Mouse (Mus musculus) embryonic facial prominence, embryonic 15.5 days (tissue): ENCODE data around the gene Msantd3. TPM values are rescaled to one million over a fixed set of nuclear protein-coding genes. Genes with fewer than 3 reads are reported as not detected.

Experiments used
- ATAC-seq: fragments of 200-750 bp; cut with Nextera tagmentation; 2 replicates; pipeline ENCODE4 v1.8.0; 2017; ENCODE audit warnings: low read depth, moderate TSS enrichment; ENCODE audit not compliant: insufficient number of reproducible peaks, low FRiP score, low TSS enrichment
- H3K27ac ChIP-seq: fragments of 300-500 bp; sonication (generic); replicated peaks from 2 replicates; pipeline ENCODE4 v1.5.1; 2015; ENCODE audit warnings: mild to moderate bottlenecking, inconsistent platforms
- H3K27me3 ChIP-seq: fragments of 300-500 bp; sonication (generic); 2 replicates; pipeline ENCODE4 v1.6.1; 2015; ENCODE audit warnings: inconsistent platforms
- H3K36me3 ChIP-seq: fragments of 300-500 bp; sonication (generic); 2 replicates; pipeline ENCODE4 v1.6.1; 2015; ENCODE audit warnings: mild to moderate bottlenecking, inconsistent platforms
- H3K4me1 ChIP-seq: fragments of 300-500 bp; sonication (generic); 2 replicates; pipeline ENCODE4 v1.6.1; 2015; ENCODE audit warnings: inconsistent platforms
- H3K4me2 ChIP-seq: fragments of 300-500 bp; sonication (generic); replicated peaks from 2 replicates; pipeline ENCODE4 v1.6.1; 2015; ENCODE audit warnings: mild to moderate bottlenecking, inconsistent platforms
- H3K4me3 ChIP-seq: fragments of 300-500 bp; sonication (generic); replicated peaks from 2 replicates; pipeline ENCODE4 v1.5.1; 2015; ENCODE audit warnings: mild to moderate bottlenecking, inconsistent platforms
- H3K9ac ChIP-seq: fragments of 300-500 bp; sonication (generic); 2 replicates; pipeline ENCODE4 v1.6.1; 2015; ENCODE audit warnings: inconsistent platforms
- H3K9me3 ChIP-seq: fragments of 300-500 bp; sonication (generic); replicated peaks from 2 replicates; pipeline ENCODE4 v1.6.1; 2016; ENCODE audit warnings: inconsistent platforms
- WGBS: fragments of 180-500 bp; shearing (Covaris S2); methylation state at CpG from one replicate; pipeline ENCODE4 v1.1.7; 2015; 5-methylcytosine and 5-hydroxymethylcytosine counted together
- polyA plus RNA-seq: library from polyadenylated mRNA; unstranded; fragments of >200 nt; fragmentation: Nextera tagmentation; extraction: Ambion mirVana; gene quantifications from 2 replicates; pipeline ENCODE4 v1.2.1, GENCODE M21; 2015

Gene Msantd3
- polyA plus RNA-seq, 1 experiment from 2014 or later, result 26.1 TPM

DNA sequence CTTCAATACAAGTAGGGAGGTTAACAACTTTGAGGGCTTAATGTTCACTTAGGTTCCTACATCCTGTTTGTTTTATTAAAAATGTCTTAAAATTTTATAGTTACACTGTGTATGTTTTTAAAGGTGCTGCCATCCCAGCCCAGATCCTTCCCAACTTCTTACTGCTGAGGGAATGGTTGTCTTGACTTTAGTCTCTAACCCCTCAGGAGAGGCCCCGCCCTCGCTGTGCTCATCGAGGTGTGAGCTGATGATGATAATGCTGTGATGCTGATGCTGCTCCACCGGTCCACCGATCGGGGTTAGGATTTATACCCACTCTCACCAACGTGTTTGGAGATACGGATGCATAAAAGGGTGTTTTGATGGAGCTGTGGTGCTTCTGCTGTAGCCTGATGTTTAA lies 22.1 kb downstream of the Msantd3 start:
- H3K4me2 ChIP-seq, result no peak overlapping the region
- peaks cover 42% of the 10 kb centered on the region for H3K36me3 ChIP-seq
- H3K4me1 ChIP-seq, result no peaks in the 10 kb centered on the region
- H3K27me3 ChIP-seq, result no peaks in the 10 kb centered on the region
- ATAC-seq, result no peak
- no peak overlapping the region for H3K27ac ChIP-seq
- H3K9ac ChIP-seq, result no peak overlapping the region
- no peaks in the 10 kb centered on the region for H3K9me3 ChIP-seq
- 94% methylated on average over 8 of the region's 8 CpGs for WGBS
- H3K4me3 ChIP-seq, result no peak overlapping the region

GRCm38 (mm10) chr4:48564962-48565361 lies 25.2 kb downstream of the Msantd3 start:
- Histone ChIP-seq H3K4me1 (no peaks in the 10 kb centered on the region), H3K27me3 (no peaks in the 10 kb centered on the region)

DNA sequence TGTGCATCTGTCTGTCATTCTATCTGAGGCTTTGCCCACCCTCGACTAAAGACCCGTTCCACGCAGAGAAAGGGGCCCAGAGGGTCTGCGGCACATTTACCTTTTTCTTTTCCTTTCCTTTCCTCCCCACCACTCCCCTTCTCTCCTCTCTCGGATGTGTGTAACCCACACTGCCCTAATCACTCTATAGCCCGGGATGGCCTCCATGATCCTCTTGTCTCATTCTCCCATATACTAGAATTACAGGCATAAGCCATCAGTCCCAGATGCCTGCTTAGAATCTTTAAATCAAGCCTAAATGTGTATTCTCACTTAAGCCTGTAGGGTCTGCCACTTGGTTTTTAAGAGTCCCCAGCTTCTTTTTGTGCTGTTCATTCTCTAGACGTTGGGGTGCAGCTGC lies 36.6 kb downstream of the Msantd3 start:
- ATAC-seq, result no peak
- Histone ChIP-seq H3K4me1 (no peaks in the 10 kb centered on the region), H3K4me2 (no peak overlapping the region), H3K4me3 (no peak overlapping the region), H3K36me3 (no peaks in the 10 kb centered on the region), H3K27ac (no peak overlapping the region), H3K27me3 (no peaks in the 10 kb centered on the region), H3K9me3 (no peaks in the 10 kb centered on the region), H3K9ac (no peak overlapping the region)
- WGBS, result 70% methylated on average over 7 of the region's 7 CpGs

More at GRCm38 (mm10) chr4:48564962-48565361, 25.2 kb downstream of the Msantd3 start:
- no peak overlapping the region for H3K4me3 ChIP-seq
- no peaks in the 10 kb centered on the region for H3K9me3 ChIP-seq
- no peak overlapping the region for H3K4me2 ChIP-seq
- H3K27ac ChIP-seq, result no peak overlapping the region
- H3K9ac ChIP-seq, result no peak overlapping the region
- ATAC-seq, result no peak
- peaks cover 33% of the 10 kb centered on the region for H3K36me3 ChIP-seq

DNA sequence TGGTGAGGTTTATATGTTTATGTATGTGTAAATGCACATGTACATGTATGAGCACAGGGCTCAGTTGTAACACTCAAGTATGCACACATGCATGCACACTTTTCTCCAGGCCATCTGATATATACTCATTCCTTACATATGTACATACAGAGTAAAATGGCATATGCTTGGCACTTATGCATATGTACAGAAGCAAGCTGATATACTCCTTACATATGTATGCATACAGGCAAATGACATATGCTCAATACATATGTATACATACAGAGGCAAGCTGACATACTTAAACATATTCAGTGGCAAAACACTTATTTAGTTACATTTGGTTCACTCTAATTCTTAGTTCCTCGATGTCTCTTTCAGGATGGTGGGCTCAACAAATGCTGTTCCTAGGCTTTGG lies 38.1 kb downstream of the Msantd3 start:
- Histone ChIP-seq H3K36me3 (no peaks in the 10 kb centered on the region), H3K4me1 (no peaks in the 10 kb centered on the region), H3K9me3 (no peaks in the 10 kb centered on the region), H3K4me2 (no peak overlapping the region), H3K27ac (no peak overlapping the region), H3K4me3 (no peak overlapping the region), H3K27me3 (no peaks in the 10 kb centered on the region), H3K9ac (no peak overlapping the region)
- ATAC-seq, result no peak
- 95% methylated on average over 1 of the region's 1 CpGs for WGBS

- 49% methylated on average over 4 of the region's 4 CpGs for WGBS
- no peak for ATAC-seq
- H3K4me1 ChIP-seq, result no peaks in the 10 kb centered on the region
Observed at GRCm38 (mm10) chr4:48578399-48578798, 38.7 kb downstream of the Msantd3 start.

GRCm38 (mm10) chr4:48579475-48580110 lies 39.9 kb downstream of the Msantd3 start:
- ATAC-seq, result no peak
- WGBS, result 58% methylated on average over 6 of the region's 6 CpGs

More at GRCm38 (mm10) chr4:48578399-48578798, 38.7 kb downstream of the Msantd3 start:
- H3K36me3 ChIP-seq, result no peaks in the 10 kb centered on the region
- H3K9me3 ChIP-seq, result no peaks in the 10 kb centered on the region
- no peaks in the 10 kb centered on the region for H3K27me3 ChIP-seq
- no peak overlapping the region for H3K9ac ChIP-seq
- no peak overlapping the region for H3K4me3 ChIP-seq
- no peak overlapping the region for H3K4me2 ChIP-seq
- no peak overlapping the region for H3K27ac ChIP-seq

GRCm38 (mm10) chr4:48581201-48581600 lies 41.5 kb downstream of the Msantd3 start:
- Histone ChIP-seq H3K36me3 (no peaks in the 10 kb centered on the region), H3K4me3 (no peak overlapping the region), H3K4me1 (peaks cover 3% of the 10 kb centered on the region), H3K9me3 (no peaks in the 10 kb centered on the region), H3K27ac (no peak overlapping the region), H3K4me2 (no peak overlapping the region), H3K9ac (no peak overlapping the region), H3K27me3 (no peaks in the 10 kb centered on the region)
- 27% methylated on average over 2 of the region's 2 CpGs for WGBS
- no peak for ATAC-seq

More at GRCm38 (mm10) chr4:48579475-48580110, 39.9 kb downstream of the Msantd3 start:
- no peak overlapping the region for H3K27ac ChIP-seq
- H3K4me2 ChIP-seq, result no peak overlapping the region
- no peak overlapping the region for H3K9ac ChIP-seq
- no peaks in the 10 kb centered on the region for H3K36me3 ChIP-seq
- H3K4me3 ChIP-seq, result no peak overlapping the region
- no peaks in the 10 kb centered on the region for H3K27me3 ChIP-seq
- H3K4me1 ChIP-seq, result no peaks in the 10 kb centered on the region
- H3K9me3 ChIP-seq, result no peaks in the 10 kb centered on the region

GRCm38 (mm10) chr4:48581993-48582392 lies 42.3 kb downstream of the Msantd3 start:
- H3K27ac ChIP-seq, result no peak overlapping the region
- no peak overlapping the region for H3K4me3 ChIP-seq
- H3K9me3 ChIP-seq, result no peaks in the 10 kb centered on the region
- WGBS, result 76% methylated on average over 2 of the region's 3 CpGs
- H3K4me2 ChIP-seq, result no peak overlapping the region
- no peak overlapping the region for H3K9ac ChIP-seq
- H3K36me3 ChIP-seq, result no peaks in the 10 kb centered on the region
- H3K27me3 ChIP-seq, result no peaks in the 10 kb centered on the region
- H3K4me1 ChIP-seq, result peaks cover 9% of the 10 kb centered on the region
- no peak for ATAC-seq

DNA sequence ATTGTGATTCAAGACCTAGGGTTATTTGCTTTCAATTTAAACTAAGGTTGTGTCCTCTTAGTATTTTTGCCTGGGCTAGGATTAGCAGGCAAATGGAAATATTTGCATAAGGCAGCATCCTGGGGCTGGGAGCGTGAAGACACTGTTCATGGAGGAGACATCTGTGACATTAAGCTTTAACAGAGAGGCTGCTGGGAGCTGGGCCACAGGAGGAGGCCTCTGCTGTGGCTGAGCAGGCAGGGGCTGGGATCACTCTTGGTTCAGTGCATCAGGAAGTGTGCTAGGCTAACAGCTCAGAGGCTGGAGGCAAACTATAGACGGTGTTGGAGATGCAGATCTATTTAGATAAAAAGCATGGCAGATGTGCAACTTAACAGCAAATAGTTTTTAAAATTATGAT lies 43.2 kb downstream of the Msantd3 start:
- Histone ChIP-seq H3K36me3 (no peaks in the 10 kb centered on the region), H3K4me3 (no peak overlapping the region), H3K9me3 (no peaks in the 10 kb centered on the region), H3K4me1 (peaks cover 9% of the 10 kb centered on the region), H3K9ac (no peak overlapping the region), H3K27ac (no peak overlapping the region), H3K27me3 (no peaks in the 10 kb centered on the region), H3K4me2 (no peak overlapping the region)
- ATAC-seq, result no peak
- 74% methylated on average over 2 of the region's 2 CpGs for WGBS

DNA sequence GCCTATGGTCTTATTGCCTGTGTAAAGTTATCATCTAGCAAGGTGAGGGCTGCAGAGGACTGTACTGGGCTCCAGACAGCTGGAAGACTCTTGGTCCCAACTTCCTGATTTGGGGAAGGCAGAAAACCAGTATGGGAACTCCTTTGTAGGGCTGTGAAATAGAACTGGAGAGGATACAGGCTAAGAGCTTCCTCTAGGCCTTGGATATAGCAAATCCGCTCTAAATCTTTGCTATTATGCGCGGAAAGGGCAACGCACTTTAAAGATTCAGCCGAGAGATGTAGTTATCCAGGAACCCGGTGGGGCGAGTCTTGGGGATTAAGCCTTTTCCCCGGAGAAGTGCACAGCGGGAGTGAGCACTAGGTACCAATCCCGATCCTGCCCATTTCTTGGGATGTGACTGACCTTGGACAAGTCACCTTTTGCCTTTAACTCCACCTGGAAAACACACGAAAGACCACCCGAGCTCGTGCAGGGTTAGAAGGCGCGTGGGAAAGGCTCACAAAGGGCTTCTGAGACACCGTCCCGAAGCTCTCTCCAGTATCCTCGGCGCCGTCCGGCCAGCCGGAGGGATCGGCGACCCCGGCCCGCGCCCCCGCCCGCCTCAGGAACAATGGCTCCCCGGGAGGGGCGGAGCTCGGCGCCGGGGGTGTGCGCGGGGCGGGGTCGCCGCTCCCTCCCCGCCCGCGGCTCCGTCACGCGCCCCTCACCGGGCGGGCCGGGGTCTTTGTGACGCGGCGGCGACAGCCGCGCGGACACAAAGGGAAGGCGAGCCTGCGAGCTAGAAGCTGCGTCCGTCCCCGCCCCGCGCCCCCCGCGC lies 44.9 kb downstream of the Msantd3 start, which contains the start of gene Tmeff1:
Gene Tmeff1, plus strand, starts transcription at position 754 of the 820 bp plus-strand sequence.
- peak within 1 kb of the TSS; percentile 84 for H3K4me3 ChIP-seq
- peaks cover 9% of the 10 kb centered on the region for H3K4me1 ChIP-seq
- H3K4me2 ChIP-seq, result peak within 1 kb of the TSS; percentile 67
- under 1% methylated on average over 44 of the region's 64 CpGs for WGBS
- peak within 1 kb of the TSS; percentile 90 for H3K27ac ChIP-seq
- no peaks in the 10 kb centered on the region for H3K36me3 ChIP-seq
- H3K27me3 ChIP-seq, result no peaks in the 10 kb centered on the region
- peak within 1 kb of the TSS; percentile 91 for H3K9ac ChIP-seq
- peak; percentile 88 for ATAC-seq
- no peaks in the 10 kb centered on the region for H3K9me3 ChIP-seq

- peak overlapping the region; percentile 84 for H3K4me3 ChIP-seq
- ATAC-seq, result peak; percentile 78
- H3K27ac ChIP-seq, result peak overlapping the region; percentile 90
- under 1% methylated on average over 70 of the region's 92 CpGs for WGBS
- H3K36me3 ChIP-seq, result no peaks in the 10 kb centered on the region
- H3K9ac ChIP-seq, result peak overlapping the region; percentile 91
- H3K27me3 ChIP-seq, result no peaks in the 10 kb centered on the region
- no peaks in the 10 kb centered on the region for H3K9me3 ChIP-seq
- peaks cover 9% of the 10 kb centered on the region for H3K4me1 ChIP-seq
- H3K4me2 ChIP-seq, result peak overlapping the region; percentile 67
Observed at GRCm38 (mm10) chr4:48585241-48586098, 45.7 kb downstream of the Msantd3 start.
